Mouse (Mus musculus) olfactory bulb, adult 2 months (tissue): ENCODE data around the gene Gad1.

ENCODE experiments used
- CTCF ChIP-seq: fragments of 200-500 bp; IDR thresholded peaks from 2 replicates; pipeline ENCODE4 v1.5.1; 2012; ENCODE audit warnings: low read depth, mild to moderate bottlenecking, low read length, moderate library complexity; ENCODE audit not compliant: insufficient read depth
- POLR2A ChIP-seq: fragments of 200-500 bp; IDR thresholded peaks from 2 replicates; pipeline ENCODE4 v1.6.1; 2012; ENCODE audit warnings: mild to moderate bottlenecking, low read depth, low read length, moderate library complexity; ENCODE audit not compliant: insufficient read depth

DNA sequence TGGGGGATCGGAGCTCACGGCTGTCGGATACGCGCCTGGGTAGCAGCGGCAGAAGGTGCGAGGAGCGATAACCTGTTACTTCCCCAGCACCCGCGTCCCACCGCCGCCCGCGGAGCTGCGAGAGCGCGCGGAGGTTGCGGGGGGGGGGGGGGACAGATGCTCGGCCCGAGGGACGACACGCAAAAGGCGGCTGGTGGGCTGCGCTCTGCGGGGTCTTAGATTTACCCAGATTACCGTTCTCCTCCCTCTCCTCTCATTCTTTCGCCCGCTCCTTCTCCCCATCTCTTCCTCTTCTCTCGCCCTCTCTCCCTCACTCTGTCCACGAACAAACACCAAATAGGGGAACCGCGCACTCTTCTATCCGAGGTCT is 9.7 kb downstream of the Gad1 start:
- no peak for TF ChIP-seq POLR2A
- no peak for TF ChIP-seq CTCF
